Mouse (Mus musculus): Measurements from ENCODE around the gene Rabgap1l. TPM values are rescaled to one million over a fixed set of nuclear protein-coding genes. Genes with fewer than 3 reads are reported as not detected.

Gene Rabgap1l
- polyA plus RNA-seq, 1 experiment from 2014 or later, result 24.0 TPM

GRCm38 (mm10) chr1:160209844-160210243 lies 583.2 kb downstream of the Rabgap1l start:
- H3K4me2 ChIP-seq, result no peak overlapping the region

GRCm38 (mm10) chr1:160205486-160205885 lies 587.5 kb downstream of the Rabgap1l start:
- no peak overlapping the region for H3K4me2 ChIP-seq
- no peak overlapping the region for H3K27ac ChIP-seq
- H3K27me3 ChIP-seq (replicated peaks), result no peaks in the 10 kb centered on the region
- ATAC-seq (ENCODE audit: insufficient read depth, low FRiP score, low read depth), result no peak
- no peak overlapping the region for H3K4me3 ChIP-seq (replicated peaks)
- H3K4me1 ChIP-seq, result no peaks in the 10 kb centered on the region; the same call in 1 of the 2 replicates
- H3K9ac ChIP-seq, result no peak overlapping the region
- H3K36me3 ChIP-seq, result peaks cover 35% of the 10 kb centered on the region
- H3K9me3 ChIP-seq, result no peaks in the 10 kb centered on the region

More at GRCm38 (mm10) chr1:160209844-160210243, 583.2 kb downstream of the Rabgap1l start:
- Histone ChIP-seq H3K9ac (no peak overlapping the region), H3K4me3 (replicated peaks) (no peak overlapping the region), H3K9me3 (no peaks in the 10 kb centered on the region), H3K27me3 (replicated peaks) (no peaks in the 10 kb centered on the region), H3K4me1 (peaks cover 7% of the 10 kb centered on the region), H3K27ac (no peak overlapping the region), H3K36me3 (peaks cover 20% of the 10 kb centered on the region)
- ATAC-seq (ENCODE audit: insufficient read depth, low FRiP score, low read depth), result no peak
- WGBS, result 76% methylated on average over 2 of the region's 2 CpGs

- Histone ChIP-seq H3K9ac (peak overlapping the region; percentile 92), H3K27ac (peak overlapping the region; percentile 78), H3K4me3 (replicated peaks) (peak overlapping the region; percentile 97), H3K4me1 (peaks cover 6% of the 10 kb centered on the region; the same call in 1 of the 2 replicates), H3K4me2 (peak overlapping the region; percentile 82), H3K9me3 (no peaks in the 10 kb centered on the region), H3K36me3 (peaks cover 7% of the 10 kb centered on the region; the same call in 1 of the 2 replicates), H3K27me3 (replicated peaks) (no peaks in the 10 kb centered on the region)
- whole genome bisulfite sequencing, result under 1% methylated on average over 13 of the region's 13 CpGs
- ATAC-seq (ENCODE audit: insufficient read depth, low FRiP score, low read depth), result peak; percentile 41; the same call in 1 of the 2 replicates
These were observed 597.7 kb downstream of the Rabgap1l start for GRCm38 (mm10) chr1:160195337-160195663.

GRCm38 (mm10) chr1:160194529-160195336 lies 598.3 kb downstream of the Rabgap1l start, which contains the start of gene Mrps14:
Mrps14 (plus strand) TSS chr1:160195215.
- Histone ChIP-seq H3K36me3 (peaks cover 7% of the 10 kb centered on the region; the same call in 1 of the 2 replicates), H3K9ac (peak within 1 kb of the TSS; percentile 92), H3K4me3 (replicated peaks) (peak within 1 kb of the TSS; percentile 97), H3K27me3 (replicated peaks) (no peaks in the 10 kb centered on the region), H3K27ac (peak within 1 kb of the TSS; percentile 78), H3K9me3 (no peaks in the 10 kb centered on the region), H3K4me2 (peak within 1 kb of the TSS; percentile 82), H3K4me1 (peaks cover 6% of the 10 kb centered on the region; the same call in 1 of the 2 replicates)
- peak; percentile 100 for ATAC-seq (ENCODE audit: insufficient read depth, low FRiP score, low read depth)
- 6% methylated on average over 31 of the region's 31 CpGs for WGBS

GRCm38 (mm10) chr1:160184506-160184905 lies 608.5 kb downstream of the Rabgap1l start:
- WGBS, result 17% methylated on average over 5 of the region's 5 CpGs
- Histone ChIP-seq H3K4me2 (no peak overlapping the region), H3K4me1 (no peaks in the 10 kb centered on the region), H3K27me3 (replicated peaks) (no peaks in the 10 kb centered on the region), H3K9ac (no peak overlapping the region), H3K36me3 (no peaks in the 10 kb centered on the region), H3K4me3 (replicated peaks) (no peak overlapping the region), H3K9me3 (no peaks in the 10 kb centered on the region), H3K27ac (no peak overlapping the region)
- 0 out of 2 replicates have a peak, but pooled peaks have one; percentile 27 for ATAC-seq (ENCODE audit: insufficient read depth, low FRiP score, low read depth)

GRCm38 (mm10) chr1:160181216-160181615 lies 611.8 kb downstream of the Rabgap1l start:
- H3K9me3 ChIP-seq, result no peaks in the 10 kb centered on the region
- no peak overlapping the region for H3K27ac ChIP-seq
- H3K9ac ChIP-seq, result no peak overlapping the region
- H3K4me3 ChIP-seq (replicated peaks), result no peak overlapping the region
- 59% methylated on average over 4 of the region's 4 CpGs for WGBS
- H3K27me3 ChIP-seq (replicated peaks), result no peaks in the 10 kb centered on the region
- no peak for ATAC-seq (ENCODE audit: insufficient read depth, low FRiP score, low read depth)
- no peak overlapping the region for H3K4me2 ChIP-seq
- H3K4me1 ChIP-seq, result no peaks in the 10 kb centered on the region
- no peaks in the 10 kb centered on the region for H3K36me3 ChIP-seq

GRCm38 (mm10) chr1:160176903-160177302 lies 616.1 kb downstream of the Rabgap1l start:
- ATAC-seq (ENCODE audit: insufficient read depth, low FRiP score, low read depth), result no peak
- WGBS, result 76% methylated on average over 8 of the region's 8 CpGs

More at GRCm38 (mm10) chr1:160176903-160177302, 616.1 kb downstream of the Rabgap1l start:
- no peaks in the 10 kb centered on the region for H3K4me1 ChIP-seq
- H3K9me3 ChIP-seq, result no peaks in the 10 kb centered on the region
- H3K4me2 ChIP-seq, result no peak overlapping the region
- H3K36me3 ChIP-seq, result no peaks in the 10 kb centered on the region
- H3K9ac ChIP-seq, result no peak overlapping the region
- H3K27ac ChIP-seq, result no peak overlapping the region
- H3K4me3 ChIP-seq (replicated peaks), result no peak overlapping the region
- H3K27me3 ChIP-seq (replicated peaks), result no peaks in the 10 kb centered on the region

MicroRNA genes within 50 kb of the gene (microRNA counts, 519-probe panel; counts per million panel counts)
- 1,507 counts per million, percentile 8 among the panel's probes with 10 or more counts for microRNA mmu-miR-1927

Small RNA genes lying within 50 kb of the gene (microRNA-seq; reads per million reads assigned to microRNA genes)
- gene Mir1927, result 3.9 reads per million, percentile 15 among the genes with 10 or more reads in this experiment

Other genes starting within 250 kb of the Rabgap1l start
- 7.9 and 8.6 TPM in 2 replicates for gene Rc3h1, start 113.2 kb upstream of the Rabgap1l start, polyA plus RNA-seq (2015; fragmentation: Nextera tagmentation; extraction: Ambion mirVana)
- 13.8 and 49.3 TPM in 2 replicates for gene Serpinc1, start 185.4 kb upstream of the Rabgap1l start, polyA plus RNA-seq (2015; fragmentation: Nextera tagmentation; extraction: Ambion mirVana)
- 7.7 and 8.0 TPM in 2 replicates for gene Zbtb37, start 241.6 kb upstream of the Rabgap1l start, polyA plus RNA-seq (2015; fragmentation: Nextera tagmentation; extraction: Ambion mirVana)